Mouse (Mus musculus) C2C12 (cell line): ENCODE results near the gene Cyth4. TPM values are rescaled to one million over a fixed set of nuclear protein-coding genes. Genes with fewer than 3 reads are reported as not detected.

Experiments used
- H3K27me3 ChIP-seq: one replicate; pipeline ENCODE4 v1.6.1; 2011; ENCODE audit not compliant: control insufficient read depth, insufficient read depth, insufficient read length
- H3K36me3 ChIP-seq: one replicate; pipeline ENCODE4 v1.6.1; 2011; ENCODE audit not compliant: control insufficient read depth, insufficient read depth
- H3K4me3 ChIP-seq: one replicate; pipeline ENCODE4 v1.5.1; 2011; ENCODE audit warnings: mild to moderate bottlenecking, control low read depth; ENCODE audit not compliant: poor library complexity, insufficient read depth, severe bottlenecking
- H3K79me2 ChIP-seq: one replicate; pipeline ENCODE4 v1.6.1; 2011; ENCODE audit not compliant: control insufficient read depth, insufficient read depth
- H3K79me3 ChIP-seq: one replicate; pipeline ENCODE4 v1.6.1; 2011; ENCODE audit warnings: low read depth, control low read depth
- H3ac ChIP-seq: one replicate; pipeline ENCODE3; 2011; ENCODE audit warnings: low read depth; ENCODE audit not compliant: control insufficient read depth, insufficient read length
- CEBPB ChIP-seq: IDR thresholded peaks from one replicate; pipeline ENCODE4 v1.6.1; 2011; ENCODE audit warnings: low read depth, mild to moderate bottlenecking, control low read depth, moderate library complexity
- CTCF ChIP-seq: IDR thresholded peaks from one replicate; pipeline ENCODE4 v1.5.1; 2011; ENCODE audit not compliant: control insufficient read depth, insufficient read depth, insufficient read length
- FOSL1 ChIP-seq: IDR thresholded peaks from one replicate; pipeline ENCODE4 v1.8.0; 2011; ENCODE audit warnings: mild to moderate bottlenecking, low read length; ENCODE audit not compliant: poor library complexity, insufficient read depth, severe bottlenecking
- MAX ChIP-seq: IDR thresholded peaks from one replicate; pipeline ENCODE4 v1.6.1; 2011; ENCODE audit warnings: mild to moderate bottlenecking, control low read depth
- MYOD1 ChIP-seq: IDR thresholded peaks from one replicate; pipeline ENCODE4 v1.6.1; 2011; ENCODE audit warnings: low read depth; ENCODE audit not compliant: control insufficient read depth, insufficient read length
- MYOG ChIP-seq: IDR thresholded peaks from one replicate; pipeline ENCODE4 v1.6.1; 2011; ENCODE audit not compliant: control insufficient read depth, insufficient read length; ENCODE audit errors: extremely low read depth
- USF1 ChIP-seq: IDR thresholded peaks from one replicate; pipeline ENCODE4 v1.6.1; 2011; ENCODE audit warnings: low read depth, mild to moderate bottlenecking, control low read depth, moderate library complexity
- long read RNA-seq, 2 experiments: library from polyadenylated mRNA; unstranded; transcript quantifications; one replicate each; pipeline ENCODE4 v2.0.0; 2019 to 2020
- polyA plus RNA-seq: library from polyadenylated mRNA; unstranded; fragments of >200 nt; fragmentation: generic; extraction: Trizol; gene quantifications from one replicate; pipeline ENCODE4 v1.2.1, GENCODE M21; 2012; ENCODE audit warnings: missing spikeins

Cyth4 gene
- polyA plus RNA-seq, result 0.21 TPM
- long read RNA-seq, experiment 1, partial matches to known transcripts, result 0 of 1 reads
- long read RNA-seq, experiment 1, other reads (novel, unspliced or antisense), result 1 of 1 reads
- long read RNA-seq, experiment 2, partial matches to known transcripts, result 2 of 9 reads
- long read RNA-seq, experiment 2, other reads (novel, unspliced or antisense), result 7 of 9 reads

DNA sequence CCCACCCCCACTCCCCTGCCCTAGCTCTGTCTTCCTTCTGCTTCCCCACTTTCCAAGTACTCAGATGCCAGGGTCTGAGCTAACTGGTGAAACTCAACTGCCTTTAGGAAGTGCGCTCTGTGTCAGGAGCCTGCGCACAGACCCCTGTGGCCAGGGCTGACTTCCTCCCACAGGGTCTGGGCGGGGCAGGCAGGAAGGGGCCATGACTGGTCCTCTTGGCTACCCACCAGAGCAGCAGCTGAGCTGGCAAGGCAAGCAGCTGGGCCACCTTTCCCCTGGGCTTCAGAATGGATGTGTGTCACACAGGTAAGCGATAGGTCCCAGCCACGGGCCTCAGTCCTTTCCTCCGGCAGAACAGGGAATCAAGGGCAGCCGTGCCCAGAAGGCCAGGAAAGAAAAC lies at the start of gene Cyth4:
Gene Cyth4 (plus strand): TSS at position 134 of the 400 bp plus-strand sequence.
- Histone ChIP-seq H3K79me2 (no peaks in the 10 kb centered on the region), H3K4me3 (no peak within 1 kb of the TSS), H3K79me3 (no peaks in the 10 kb centered on the region), H3K36me3 (no peaks in the 10 kb centered on the region), H3ac (no peak within 1 kb of the TSS), H3K27me3 (peaks cover 32% of the 10 kb centered on the region)
- TF ChIP-seq FOSL1, result no peak
- no peak for TF ChIP-seq CEBPB
- no peak for TF ChIP-seq CTCF
- no peak for TF ChIP-seq MYOG
- no peak for TF ChIP-seq MAX
- no peak for TF ChIP-seq USF1
- TF ChIP-seq MYOD1, result no peak

GRCm38 (mm10) chr15:78547415-78548335 lies 49.2 kb upstream of the Cyth4 start:
- TF ChIP-seq USF1 (no peak), FOSL1 (no peak), MYOG (no peak), MYOD1 (no peak), MAX (no peak), CEBPB (no peak), CTCF (peak; percentile 19)
- Histone ChIP-seq H3K4me3 (no peak overlapping the region), H3K36me3 (no peaks in the 10 kb centered on the region), H3K79me2 (no peaks in the 10 kb centered on the region), H3ac (no peak overlapping the region), H3K27me3 (peaks cover 16% of the 10 kb centered on the region), H3K79me3 (no peaks in the 10 kb centered on the region)

- H3K79me2 ChIP-seq, result no peaks in the 10 kb centered on the region
- TF ChIP-seq FOSL1 (no peak), MYOD1 (peak; percentile 74), MAX (no peak), CTCF (no peak), MYOG (no peak), USF1 (no peak), CEBPB (no peak)
- no peak overlapping the region for H3ac ChIP-seq
- H3K4me3 ChIP-seq, result no peak overlapping the region
- no peaks in the 10 kb centered on the region for H3K36me3 ChIP-seq
- H3K79me3 ChIP-seq, result no peaks in the 10 kb centered on the region
- H3K27me3 ChIP-seq, result peaks cover 15% of the 10 kb centered on the region
Observed at GRCm38 (mm10) chr15:78548336-78548665, 48.5 kb upstream of the Cyth4 start.

DNA sequence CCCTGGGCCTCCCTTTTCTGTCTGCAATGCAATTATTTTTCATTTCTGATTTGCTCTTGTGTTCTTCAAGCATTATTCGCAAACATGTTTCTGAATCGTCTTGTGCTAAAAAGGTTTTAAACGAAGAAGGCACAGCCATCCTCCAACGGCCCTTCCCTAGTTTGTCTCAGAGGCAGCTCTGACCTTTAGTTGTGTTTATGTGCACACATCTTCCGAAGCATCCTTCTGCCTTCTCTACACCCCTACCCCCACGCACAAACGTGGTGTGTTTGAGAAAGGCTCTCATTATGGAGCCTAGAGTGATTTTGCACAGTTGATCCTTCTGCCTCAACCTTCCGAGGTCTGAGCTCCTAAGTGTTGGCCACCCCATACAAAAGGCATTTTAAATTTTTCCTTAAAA lies 48.1 kb upstream of the Cyth4 start:
- Histone ChIP-seq H3K36me3 (no peaks in the 10 kb centered on the region), H3ac (no peak overlapping the region), H3K79me2 (no peaks in the 10 kb centered on the region), H3K4me3 (no peak overlapping the region), H3K27me3 (peaks cover 13% of the 10 kb centered on the region), H3K79me3 (no peaks in the 10 kb centered on the region)
- TF ChIP-seq USF1 (no peak), CEBPB (no peak), CTCF (no peak), MYOG (no peak), FOSL1 (no peak), MAX (no peak), MYOD1 (no peak)

- H3K27me3 ChIP-seq, result peaks cover 7% of the 10 kb centered on the region
- H3K36me3 ChIP-seq, result no peaks in the 10 kb centered on the region
- no peak overlapping the region for H3K4me3 ChIP-seq
- no peaks in the 10 kb centered on the region for H3K79me2 ChIP-seq
- H3K79me3 ChIP-seq, result no peaks in the 10 kb centered on the region
- TF ChIP-seq MYOD1 (no peak), USF1 (no peak), MAX (no peak), FOSL1 (no peak), CTCF (no peak), CEBPB (no peak), MYOG (no peak)
- no peak overlapping the region for H3ac ChIP-seq
Observed at GRCm38 (mm10) chr15:78549189-78549734, 47.6 kb upstream of the Cyth4 start.
